Mouse (Mus musculus) stomach, postnatal 0 days (tissue): Measurements from ENCODE around the gene Pqbp1.

ENCODE experiments used
- CTCF ChIP-seq: IDR thresholded peaks from 2 replicates; pipeline ENCODE4 v1.5.1; 2016; ENCODE audit warnings: antibody characterized with exemption, low read depth, mild to moderate bottlenecking, moderate library complexity
- EP300 ChIP-seq: optimal IDR thresholded peaks from 2 replicates; pipeline ENCODE3; 2016; ENCODE audit warnings: antibody characterized with exemption

- TF ChIP-seq CTCF (no peak), EP300 (no peak)
These were observed 38.6 kb upstream of the Pqbp1 start for GRCm38 (mm10) chrX:7937667-7938066.
